Mouse (Mus musculus) intestine, embryonic 16.5 days (tissue): ENCODE results near the gene Tet3. TPM values are rescaled to one million over a fixed set of nuclear protein-coding genes. Genes with fewer than 3 reads are reported as not detected.

Experiments
- ATAC-seq: fragments of 200-750 bp; cut with Nextera tagmentation; 2 replicates; pipeline ENCODE4 v1.8.0; 2017; ENCODE audit warnings: moderate TSS enrichment, moderate library complexity
- H3K27ac ChIP-seq: fragments of 300-500 bp; sonication (generic); 2 replicates; pipeline ENCODE4 v1.5.1; 2014; ENCODE audit warnings: mild to moderate bottlenecking, low read length
- H3K27me3 ChIP-seq: fragments of 300-500 bp; sonication (generic); replicated peaks from 2 replicates; pipeline ENCODE4 v1.6.1; 2014; ENCODE audit warnings: low read length, control low read depth, mixed read lengths; ENCODE audit not compliant: control insufficient read depth, insufficient read depth
- H3K36me3 ChIP-seq: fragments of 300-500 bp; sonication (generic); 2 replicates; pipeline ENCODE4 v1.6.1; 2014; ENCODE audit warnings: low read length, control low read depth; ENCODE audit not compliant: control insufficient read depth, insufficient read depth
- H3K4me1 ChIP-seq: fragments of 300-500 bp; sonication (generic); 2 replicates; pipeline ENCODE4 v1.6.1; 2014; ENCODE audit warnings: low read length, control low read depth, mixed read lengths; ENCODE audit not compliant: control insufficient read depth, insufficient read depth
- H3K4me2 ChIP-seq: fragments of 300-500 bp; sonication (generic); 2 replicates; pipeline ENCODE4 v1.6.1; 2014; ENCODE audit warnings: low read depth, low read length, control low read depth
- H3K4me3 ChIP-seq: fragments of 300-500 bp; sonication (generic); 2 replicates; pipeline ENCODE4 v1.5.1; 2014; ENCODE audit warnings: mild to moderate bottlenecking, low read length
- H3K9ac ChIP-seq: fragments of 300-500 bp; sonication (generic); 2 replicates; pipeline ENCODE4 v1.6.1; 2014; ENCODE audit warnings: low read depth, low read length
- H3K9me3 ChIP-seq: fragments of 300-500 bp; sonication (generic); 2 replicates; pipeline ENCODE4 v1.6.1; 2016; ENCODE audit warnings: low read length, control low read depth; ENCODE audit not compliant: control insufficient read depth
- WGBS: fragments of 180-500 bp; shearing (Covaris S2); extraction: QIAGEN DNeasy Blood & Tissue Kit; methylation state at CpG from one replicate; pipeline ENCODE4 v1.1.7; 2014; 5-methylcytosine and 5-hydroxymethylcytosine counted together
- polyA plus RNA-seq: library from polyadenylated mRNA; unstranded; fragments of >200 nt; fragmentation: Nextera tagmentation; extraction: Ambion mirVana; gene quantifications from 2 replicates; pipeline ENCODE4 v1.2.1, GENCODE M21; 2015

The Tet3 gene
- polyA plus RNA-seq, 1 experiment from 2014 or later = 40.1 TPM

GRCm38 (mm10) chr6:83480019-83480655 is 21.3 kb upstream of the Tet3 start:
- H3K4me2 ChIP-seq = no peak overlapping the region
- H3K36me3 ChIP-seq = peaks cover 6% of the 10 kb centered on the region
- H3K9ac ChIP-seq = no peak overlapping the region
- ATAC-seq = no peak
- WGBS = 89% methylated on average over 6 of the region's 6 CpGs
- H3K4me3 ChIP-seq = no peak overlapping the region
- no peaks in the 10 kb centered on the region for H3K27me3 ChIP-seq
- H3K9me3 ChIP-seq = no peaks in the 10 kb centered on the region
- H3K27ac ChIP-seq = no peak overlapping the region
- H3K4me1 ChIP-seq = no peaks in the 10 kb centered on the region

GRCm38 (mm10) chr6:83479193-83479592 is 20.3 kb upstream of the Tet3 start:
- Histone ChIP-seq H3K36me3 (peaks cover 6% of the 10 kb centered on the region), H3K9me3 (no peaks in the 10 kb centered on the region), H3K27ac (no peak overlapping the region), H3K4me3 (no peak overlapping the region), H3K4me2 (no peak overlapping the region), H3K4me1 (no peaks in the 10 kb centered on the region), H3K27me3 (no peaks in the 10 kb centered on the region), H3K9ac (no peak overlapping the region)
- ATAC-seq = no peak
- 53% methylated on average over 2 of the region's 2 CpGs for WGBS

GRCm38 (mm10) chr6:83478628-83479027 is 19.7 kb upstream of the Tet3 start:
- WGBS = 94% methylated on average over 7 of the region's 7 CpGs
- no peak overlapping the region for H3K4me3 ChIP-seq
- H3K4me2 ChIP-seq = no peak overlapping the region
- no peak for ATAC-seq
- no peaks in the 10 kb centered on the region for H3K4me1 ChIP-seq
- peaks cover 6% of the 10 kb centered on the region for H3K36me3 ChIP-seq
- H3K27ac ChIP-seq = no peak overlapping the region
- no peaks in the 10 kb centered on the region for H3K27me3 ChIP-seq
- no peak overlapping the region for H3K9ac ChIP-seq
- no peaks in the 10 kb centered on the region for H3K9me3 ChIP-seq

GRCm38 (mm10) chr6:83478217-83478616 is 19.3 kb upstream of the Tet3 start:
- Histone ChIP-seq H3K9me3 (no peaks in the 10 kb centered on the region), H3K27ac (no peak overlapping the region), H3K36me3 (peaks cover 6% of the 10 kb centered on the region), H3K4me2 (no peak overlapping the region), H3K4me1 (no peaks in the 10 kb centered on the region), H3K4me3 (no peak overlapping the region), H3K27me3 (no peaks in the 10 kb centered on the region), H3K9ac (no peak overlapping the region)
- ATAC-seq = no peak
- WGBS = 67% methylated on average over 4 of the region's 4 CpGs

- WGBS = 71% methylated on average over 7 of the region's 7 CpGs
- Histone ChIP-seq H3K36me3 (peaks cover 4% of the 10 kb centered on the region), H3K27ac (no peak overlapping the region), H3K4me1 (no peaks in the 10 kb centered on the region), H3K27me3 (no peaks in the 10 kb centered on the region), H3K9me3 (no peaks in the 10 kb centered on the region), H3K4me2 (no peak overlapping the region), H3K4me3 (no peak overlapping the region), H3K9ac (no peak overlapping the region)
- no peak for ATAC-seq
Measured at GRCm38 (mm10) chr6:83475431-83475830, 16.5 kb upstream of the Tet3 start.

- 76% methylated on average over 9 of the region's 9 CpGs for WGBS
Measured at GRCm38 (mm10) chr6:83473240-83473639, 14.4 kb upstream of the Tet3 start.

GRCm38 (mm10) chr6:83471739-83472138 is 12.9 kb upstream of the Tet3 start:
- no peak for ATAC-seq
- WGBS = 84% methylated on average over 7 of the region's 7 CpGs

More at GRCm38 (mm10) chr6:83473240-83473639, 14.4 kb upstream of the Tet3 start:
- no peak for ATAC-seq
- Histone ChIP-seq H3K4me1 (no peaks in the 10 kb centered on the region), H3K4me2 (no peak overlapping the region), H3K27me3 (no peaks in the 10 kb centered on the region), H3K4me3 (no peak overlapping the region), H3K27ac (no peak overlapping the region), H3K36me3 (no peaks in the 10 kb centered on the region), H3K9me3 (no peaks in the 10 kb centered on the region), H3K9ac (no peak overlapping the region)

GRCm38 (mm10) chr6:83464011-83464410 is 5.1 kb upstream of the Tet3 start:
- Histone ChIP-seq H3K4me3 (no peak overlapping the region), H3K9ac (no peak overlapping the region), H3K36me3 (no peaks in the 10 kb centered on the region), H3K27ac (no peak overlapping the region), H3K27me3 (no peaks in the 10 kb centered on the region), H3K4me1 (peaks cover 15% of the 10 kb centered on the region), H3K9me3 (no peaks in the 10 kb centered on the region), H3K4me2 (no peak overlapping the region)
- ATAC-seq = no peak

More at GRCm38 (mm10) chr6:83471739-83472138, 12.9 kb upstream of the Tet3 start:
- H3K36me3 ChIP-seq = no peaks in the 10 kb centered on the region
- H3K9me3 ChIP-seq = no peaks in the 10 kb centered on the region
- H3K4me3 ChIP-seq = no peak overlapping the region
- H3K4me1 ChIP-seq = no peaks in the 10 kb centered on the region
- no peak overlapping the region for H3K9ac ChIP-seq
- H3K4me2 ChIP-seq = no peak overlapping the region
- H3K27ac ChIP-seq = no peak overlapping the region
- no peaks in the 10 kb centered on the region for H3K27me3 ChIP-seq

GRCm38 (mm10) chr6:83456984-83457810 is 1.7 kb downstream of the Tet3 start:
- Histone ChIP-seq H3K27me3 (no peaks in the 10 kb centered on the region), H3K4me3 (peak overlapping the region; percentile 81), H3K4me1 (peaks cover 49% of the 10 kb centered on the region), H3K27ac (peak overlapping the region; percentile 96), H3K36me3 (no peaks in the 10 kb centered on the region), H3K4me2 (peak overlapping the region; percentile 93), H3K9me3 (no peaks in the 10 kb centered on the region), H3K9ac (peak overlapping the region; percentile 94)
- peak; percentile 57 for ATAC-seq
- whole genome bisulfite sequencing = 7% methylated on average over 33 of the region's 33 CpGs
